Mouse (Mus musculus) spleen, adult 2 months (tissue): ENCODE data around the gene Hmx3. TPM values are rescaled to one million over a fixed set of nuclear protein-coding genes. Genes with fewer than 3 reads are reported as not detected.

Source experiments
- DNase-seq, 2 experiments: peaks; one replicate each; pipeline versions ENCODE4 v3.0.0 to v3.0.0-alpha.2; 2012 to 2021; ENCODE audit warnings: low spot score in 2 of 2, low read depth in 1 of 2
- H3K27ac ChIP-seq: fragments of 200-500 bp; 2 replicates; pipeline ENCODE4 v1.5.1; 2012; ENCODE audit warnings: low read length, inconsistent platforms; ENCODE audit not compliant: insufficient read depth
- H3K27me3 ChIP-seq: fragments of 200-500 bp; 2 replicates; pipeline ENCODE4 v1.6.1; 2012; ENCODE audit warnings: mild to moderate bottlenecking, moderate library complexity, low read length, inconsistent platforms; ENCODE audit not compliant: control insufficient read depth, insufficient read depth
- H3K36me3 ChIP-seq: fragments of 200-500 bp; 2 replicates; pipeline ENCODE4 v1.6.1; 2012; ENCODE audit warnings: mild to moderate bottlenecking, low read length, inconsistent platforms; ENCODE audit not compliant: control insufficient read depth, insufficient read depth
- H3K4me1 ChIP-seq: fragments of 200-500 bp; 2 replicates; pipeline ENCODE4 v1.6.1; 2011; ENCODE audit warnings: inconsistent platforms; ENCODE audit not compliant: control insufficient read depth, insufficient read depth, insufficient read length
- H3K4me3 ChIP-seq: fragments of 200-500 bp; 2 replicates; pipeline ENCODE4 v1.5.1; 2011; ENCODE audit warnings: mild to moderate bottlenecking, inconsistent platforms; ENCODE audit not compliant: insufficient read depth, insufficient read length; ENCODE audit errors: extremely low read depth
- CTCF ChIP-seq: fragments of 200-500 bp; IDR thresholded peaks from 2 replicates; pipeline ENCODE4 v1.5.1; 2011; ENCODE audit warnings: mild to moderate bottlenecking, inconsistent platforms; ENCODE audit not compliant: insufficient read depth, insufficient read length, insufficient replicate concordance; ENCODE audit errors: extremely low read depth
- POLR2A ChIP-seq: fragments of 200-500 bp; IDR thresholded peaks from 2 replicates; pipeline ENCODE4 v1.6.1; 2011; ENCODE audit warnings: low read depth, low read length, inconsistent platforms
- WGBS: fragments of 180-500 bp; shearing (Covaris S2); methylation state at CpG from one replicate; pipeline ENCODE4 v1.1.7; 2018; 5-methylcytosine and 5-hydroxymethylcytosine counted together
- polyA plus RNA-seq: library from polyadenylated mRNA; depleted of rRNA; stranded (reverse); fragments of >200 nt; gene quantifications from 2 replicates; pipeline ENCODE4 v1.2.3, GENCODE M21; 2012

Hmx3 gene
- polyA plus RNA-seq, 1 experiment: not detected

DNA sequence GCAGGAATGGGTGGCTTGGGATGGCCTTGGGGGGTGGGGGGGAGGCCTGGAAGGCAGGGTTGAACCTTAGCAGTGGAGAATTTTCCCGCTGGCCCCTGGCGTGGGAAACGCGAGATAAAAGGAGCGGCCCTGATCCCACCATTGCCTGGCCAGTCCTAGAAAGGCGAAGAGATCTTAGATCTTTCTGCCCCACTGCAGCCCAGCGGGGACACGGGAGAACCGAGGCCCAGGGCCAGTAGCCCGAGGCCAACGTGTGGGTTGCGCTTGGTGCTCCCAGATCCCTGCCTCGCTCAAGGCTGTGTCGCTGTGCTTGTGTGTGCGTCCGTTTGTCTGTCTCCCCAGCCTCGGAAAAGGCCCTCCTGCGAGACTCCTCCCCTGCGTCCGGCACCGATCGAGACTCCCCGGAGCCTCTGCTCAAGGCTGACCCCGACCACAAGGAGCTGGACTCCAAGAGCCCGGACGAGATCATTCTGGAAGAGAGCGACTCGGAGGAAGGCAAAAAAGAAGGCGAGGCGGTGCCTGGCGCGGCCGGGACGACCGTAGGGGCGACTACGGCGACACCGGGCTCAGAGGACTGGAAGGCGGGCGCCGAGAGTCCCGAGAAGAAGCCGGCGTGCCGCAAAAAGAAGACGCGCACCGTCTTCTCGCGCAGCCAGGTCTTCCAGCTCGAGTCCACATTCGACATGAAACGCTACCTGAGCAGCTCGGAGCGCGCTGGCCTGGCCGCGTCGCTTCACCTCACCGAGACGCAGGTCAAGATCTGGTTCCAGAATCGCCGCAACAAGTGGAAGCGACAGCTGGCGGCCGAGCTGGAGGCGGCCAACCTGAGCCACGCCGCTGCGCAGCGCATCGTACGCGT, 1.2 kb downstream of the Hmx3 start:
- Histone ChIP-seq H3K4me3 (peak overlapping the region; percentile 40; the same call in 1 of the 2 replicates), H3K36me3 (no peaks in the 10 kb centered on the region), H3K27me3 (peaks cover 46% of the 10 kb centered on the region), H3K4me1 (peaks cover 18% of the 10 kb centered on the region; the same call in 1 of the 2 replicates), H3K27ac (no peak overlapping the region)
- TF ChIP-seq CTCF (no peak), POLR2A (no peak)
- WGBS: 3% methylated on average over 75 of the region's 75 CpGs
- no peak for DNase-seq

DNA sequence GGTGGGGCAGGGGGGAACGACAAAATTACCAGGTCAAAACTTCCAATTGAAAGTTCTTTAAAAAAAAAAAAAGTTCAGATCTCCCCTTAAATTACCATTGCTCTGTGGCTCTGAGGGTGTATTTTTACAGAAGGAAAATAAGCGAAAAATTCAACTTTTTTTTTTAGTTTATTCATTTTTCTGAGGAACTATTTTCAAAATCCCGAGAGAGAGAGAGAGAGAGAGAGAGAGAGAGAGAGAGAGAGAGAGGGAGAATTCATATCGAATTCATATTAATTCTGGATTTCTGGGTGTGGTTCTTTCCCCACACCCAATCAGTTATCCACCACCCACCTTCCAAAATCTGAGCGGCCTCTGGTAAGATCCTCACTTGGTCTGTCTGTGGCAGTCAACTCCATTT, 2.2 kb downstream of the Hmx3 start:
- H3K27ac ChIP-seq: no peak overlapping the region
- H3K36me3 ChIP-seq: no peaks in the 10 kb centered on the region
- TF ChIP-seq CTCF: no peak
- no peak for TF ChIP-seq POLR2A
- H3K27me3 ChIP-seq: peaks cover 51% of the 10 kb centered on the region
- H3K4me3 ChIP-seq: no peak overlapping the region
- H3K4me1 ChIP-seq: peaks cover 18% of the 10 kb centered on the region; the same call in 1 of the 2 replicates
- 6% methylated on average over 5 of the region's 5 CpGs for WGBS
- no peak for DNase-seq

DNA sequence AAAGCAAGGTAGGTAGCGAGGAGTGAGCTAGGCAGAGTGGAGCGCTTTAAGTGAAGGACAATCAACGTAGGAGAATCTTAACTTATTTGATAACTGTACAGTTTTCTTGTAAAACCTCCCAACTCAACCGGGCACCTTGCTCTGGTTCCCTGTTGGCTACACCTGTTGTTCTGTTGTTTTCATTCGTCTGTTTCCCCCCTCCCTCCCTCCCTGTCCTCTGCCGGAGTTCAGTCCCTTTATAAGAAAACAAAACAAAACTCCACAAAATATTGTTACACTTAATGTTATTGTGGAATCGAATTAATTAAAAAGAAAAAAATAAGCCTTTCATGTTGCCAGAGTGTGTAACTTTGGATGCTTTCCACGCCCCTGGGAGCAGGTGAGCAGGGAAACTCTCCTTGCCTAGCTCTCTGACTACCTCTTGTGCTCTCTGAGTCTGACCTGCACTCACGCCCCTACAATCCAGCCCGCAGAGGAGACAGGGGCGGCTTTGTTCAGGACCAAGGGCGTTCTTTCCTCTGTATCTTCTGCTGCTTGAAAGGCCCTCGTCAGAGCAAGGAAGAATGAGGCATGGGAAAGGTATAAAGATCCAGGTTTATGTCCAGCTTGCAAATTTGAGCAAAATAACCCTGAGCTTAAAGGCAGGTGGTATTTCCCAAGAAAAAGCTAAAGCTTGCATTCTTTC, 3.2 kb downstream of the Hmx3 start:
- no peak for DNase-seq
- H3K4me1 ChIP-seq: peaks cover 18% of the 10 kb centered on the region; the same call in 1 of the 2 replicates
- no peak overlapping the region for H3K4me3 ChIP-seq
- 11% methylated on average over 13 of the region's 13 CpGs for WGBS
- H3K36me3 ChIP-seq: no peaks in the 10 kb centered on the region
- H3K27me3 ChIP-seq: peaks cover 51% of the 10 kb centered on the region
- H3K27ac ChIP-seq: no peak overlapping the region
- TF ChIP-seq CTCF (no peak), POLR2A (no peak)

GRCm38 (mm10) chr7:131546423-131546822, 3.8 kb downstream of the Hmx3 start:
- Histone ChIP-seq H3K27ac (no peak overlapping the region), H3K27me3 (peaks cover 53% of the 10 kb centered on the region), H3K36me3 (no peaks in the 10 kb centered on the region), H3K4me1 (peaks cover 18% of the 10 kb centered on the region; the same call in 1 of the 2 replicates), H3K4me3 (no peak overlapping the region)
- 4% methylated on average over 2 of the region's 2 CpGs for WGBS
- no peak for TF ChIP-seq POLR2A
- TF ChIP-seq CTCF: no peak
- DNase-seq: no peak

DNA sequence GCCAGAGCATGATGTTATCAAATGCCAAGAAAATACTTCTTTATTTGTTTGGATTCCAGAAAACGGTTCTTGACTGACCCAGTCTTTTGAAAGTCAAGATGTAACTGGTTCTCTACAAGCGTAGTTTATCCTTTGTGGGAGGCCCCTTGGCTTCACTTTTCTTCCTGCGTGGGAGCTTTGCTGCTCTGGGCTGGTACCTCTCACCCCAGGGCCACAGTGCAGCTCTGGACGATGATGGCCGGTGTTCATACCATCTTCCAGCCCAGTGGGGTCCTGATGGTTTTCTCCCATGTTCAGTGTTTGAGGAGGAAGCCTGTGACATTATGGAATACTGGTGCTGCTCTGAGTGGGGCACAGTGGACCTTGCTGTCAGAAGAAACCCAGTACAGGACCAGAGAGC, 4.8 kb downstream of the Hmx3 start:
- peaks cover 12% of the 10 kb centered on the region; the same call in 1 of the 2 replicates for H3K4me1 ChIP-seq
- H3K27me3 ChIP-seq: peaks cover 54% of the 10 kb centered on the region
- DNase-seq: no peak
- H3K27ac ChIP-seq: no peak overlapping the region
- no peaks in the 10 kb centered on the region for H3K36me3 ChIP-seq
- WGBS: 6% methylated on average over 5 of the region's 5 CpGs
- no peak overlapping the region for H3K4me3 ChIP-seq
- TF ChIP-seq CTCF (no peak), POLR2A (no peak)

DNA sequence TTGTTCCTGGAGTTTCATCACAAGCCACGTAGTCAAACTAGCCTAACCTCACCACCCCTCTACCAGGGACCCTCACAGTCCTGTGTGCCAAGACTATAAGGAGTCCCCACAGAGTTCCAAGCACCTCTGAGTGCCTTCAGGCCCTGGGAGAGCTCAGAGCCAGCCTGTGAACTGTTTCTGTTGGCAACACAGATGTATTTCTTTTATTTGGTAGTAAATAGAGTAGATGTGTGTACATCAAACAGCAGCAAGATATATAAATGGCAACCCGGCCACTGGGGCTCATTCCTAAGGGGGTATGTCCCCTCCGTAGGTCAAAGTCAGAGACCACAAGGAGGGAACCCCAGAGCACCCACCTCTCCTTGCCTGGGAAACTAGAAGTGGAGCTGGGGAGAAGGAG, 5.8 kb downstream of the Hmx3 start, which contains the start of gene Hmx2:
Gene Hmx2, plus strand, starts transcription at position 301 of the 400 bp plus-strand sequence.
- Histone ChIP-seq H3K27me3 (peaks cover 47% of the 10 kb centered on the region), H3K27ac (no peak within 1 kb of the TSS), H3K4me1 (peaks cover 10% of the 10 kb centered on the region; the same call in 1 of the 2 replicates), H3K36me3 (no peaks in the 10 kb centered on the region), H3K4me3 (no peak within 1 kb of the TSS)
- no peak for DNase-seq
- 6% methylated on average over 3 of the region's 3 CpGs for WGBS
- no peak for TF ChIP-seq CTCF
- TF ChIP-seq POLR2A: no peak
